Mouse (Mus musculus) midbrain, embryonic 14.5 days (tissue): ENCODE data around the gene Acap2. TPM values are rescaled to one million over a fixed set of nuclear protein-coding genes. Genes with fewer than 3 reads are reported as not detected.

Experiments used
- ATAC-seq: fragments of 200-750 bp; cut with Nextera tagmentation; 2 replicates; pipeline ENCODE4 v1.8.0; 2017; ENCODE audit warnings: moderate number of reproducible peaks, moderate library complexity; ENCODE audit not compliant: low FRiP score, low TSS enrichment
- DNase-seq: peaks from one replicate; pipeline ENCODE4 v3.0.0-alpha.2; 2015
- H3K27ac ChIP-seq: fragments of 300-500 bp; sonication (generic); replicated peaks from 2 replicates; pipeline ENCODE4 v1.5.1; 2014; ENCODE audit warnings: mild to moderate bottlenecking, low read depth, low read length, moderate library complexity
- H3K27me3 ChIP-seq: fragments of 300-500 bp; sonication (generic); 2 replicates; pipeline ENCODE4 v1.6.1; 2014; ENCODE audit warnings: low read length, control low read depth, mixed read lengths; ENCODE audit not compliant: control insufficient read depth, insufficient read depth
- H3K36me3 ChIP-seq: fragments of 300-500 bp; sonication (generic); 2 replicates; pipeline ENCODE4 v1.6.1; 2014; ENCODE audit warnings: low read length, control low read depth; ENCODE audit not compliant: control insufficient read depth, insufficient read depth
- H3K4me1 ChIP-seq: fragments of 300-500 bp; sonication (generic); 2 replicates; pipeline ENCODE4 v1.6.1; 2014; ENCODE audit warnings: mild to moderate bottlenecking, antibody characterized with exemption, low read length, control low read depth; ENCODE audit not compliant: control insufficient read depth, insufficient read depth
- H3K4me2 ChIP-seq: fragments of 300-500 bp; sonication (generic); 2 replicates; pipeline ENCODE4 v1.6.1; 2014; ENCODE audit warnings: mild to moderate bottlenecking, low read length, moderate library complexity
- H3K4me3 ChIP-seq: fragments of 300-500 bp; sonication (generic); replicated peaks from 2 replicates; pipeline ENCODE4 v1.5.1; 2014; ENCODE audit warnings: low read depth, low read length
- H3K9ac ChIP-seq: fragments of 300-500 bp; sonication (generic); replicated peaks from 2 replicates; pipeline ENCODE4 v1.6.1; 2014; ENCODE audit warnings: mild to moderate bottlenecking, low read length, moderate library complexity
- H3K9me3 ChIP-seq: fragments of 300-500 bp; sonication (generic); 2 replicates; pipeline ENCODE4 v1.6.1; 2016; ENCODE audit warnings: low read length, control low read depth, mixed read lengths; ENCODE audit not compliant: control insufficient read depth
- WGBS: fragments of 180-500 bp; shearing (Covaris S2); extraction: QIAGEN DNeasy Blood & Tissue Kit; methylation state at CpG from one replicate; pipeline ENCODE4 v1.1.7; 2014; 5-methylcytosine and 5-hydroxymethylcytosine counted together
- polyA plus RNA-seq: library from polyadenylated mRNA; unstranded; fragments of >200 nt; fragmentation: Nextera tagmentation; extraction: Ambion mirVana; gene quantifications from 2 replicates; pipeline ENCODE4 v1.2.1, GENCODE M21; 2014

Acap2 gene
- polyA plus RNA-seq, 1 experiment from 2014 or later = 18.6 TPM

DNA sequence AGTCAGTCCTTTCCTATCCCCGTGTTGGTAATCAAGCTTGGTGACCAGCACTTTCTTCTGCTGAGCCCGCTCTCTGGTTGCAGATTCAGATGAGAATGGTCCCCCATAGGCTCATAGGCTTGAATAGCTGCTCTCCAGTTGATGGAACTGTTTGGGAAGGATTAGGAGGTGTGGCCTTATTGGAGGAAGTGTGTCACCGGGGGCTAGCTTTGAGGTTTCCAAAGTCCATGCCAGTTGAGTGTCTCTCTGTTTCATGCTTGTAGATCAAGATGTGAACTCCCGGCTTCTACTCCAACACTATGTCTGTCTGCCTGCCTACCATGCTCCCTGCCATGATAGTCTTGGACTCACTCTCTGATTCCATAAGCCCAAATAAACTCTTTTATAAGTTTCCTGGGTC lies 14.2 kb upstream of the Acap2 start:
- Histone ChIP-seq H3K9ac (no peak overlapping the region), H3K4me3 (no peak overlapping the region), H3K4me2 (no peak overlapping the region), H3K27me3 (no peaks in the 10 kb centered on the region), H3K27ac (no peak overlapping the region), H3K9me3 (no peaks in the 10 kb centered on the region), H3K4me1 (no peaks in the 10 kb centered on the region), H3K36me3 (no peaks in the 10 kb centered on the region)
- no peak for DNase-seq
- ATAC-seq = no peak
- WGBS = 93% methylated on average over 4 of the region's 4 CpGs

DNA sequence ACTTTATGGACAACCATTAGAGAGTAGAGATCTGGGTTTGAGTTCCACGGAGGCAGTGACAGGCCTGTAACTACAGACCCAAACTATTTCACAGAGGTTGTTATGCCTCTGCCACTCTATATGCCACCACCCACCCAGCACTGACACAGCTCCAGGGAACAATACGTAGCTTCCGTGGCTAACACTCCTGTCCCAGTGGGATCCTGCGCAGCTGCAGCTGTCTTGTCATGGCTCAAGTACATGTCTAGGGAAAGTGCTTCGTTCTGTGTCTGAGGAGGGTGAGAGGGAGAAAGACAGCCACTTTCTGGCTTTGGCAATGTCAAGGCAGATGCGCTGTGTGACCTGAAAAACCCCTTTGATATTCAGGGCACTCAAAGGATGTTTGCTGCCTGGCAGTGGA lies 12.4 kb upstream of the Acap2 start:
- WGBS = 87% methylated on average over 6 of the region's 6 CpGs
- Histone ChIP-seq H3K36me3 (no peaks in the 10 kb centered on the region), H3K27ac (no peak overlapping the region), H3K9ac (no peak overlapping the region), H3K4me2 (no peak overlapping the region), H3K4me1 (no peaks in the 10 kb centered on the region), H3K27me3 (no peaks in the 10 kb centered on the region), H3K9me3 (no peaks in the 10 kb centered on the region), H3K4me3 (no peak overlapping the region)
- DNase-seq (no peak), ATAC-seq (no peak)

DNA sequence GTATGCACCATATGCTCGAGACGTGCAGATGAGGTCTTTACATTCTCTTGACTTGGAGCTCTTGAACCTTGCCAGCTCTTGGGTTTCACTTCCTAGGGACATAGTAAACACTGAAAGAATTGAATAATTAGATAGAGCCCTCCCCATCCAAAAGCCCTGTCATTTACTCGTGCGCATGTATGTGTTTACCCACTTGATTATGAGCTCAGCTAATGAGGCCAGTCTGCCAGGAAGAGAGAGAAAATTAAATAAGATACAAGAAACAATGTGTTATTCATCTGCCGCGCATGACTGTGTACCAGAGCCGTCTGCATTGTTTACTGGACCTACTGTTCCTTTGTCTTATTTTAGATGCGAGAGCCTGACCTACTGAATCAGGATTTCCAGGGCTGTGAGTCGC lies 10.5 kb upstream of the Acap2 start:
- ATAC-seq (no peak), DNase-seq (no peak)
- Histone ChIP-seq H3K36me3 (no peaks in the 10 kb centered on the region), H3K4me3 (no peak overlapping the region), H3K4me2 (no peak overlapping the region), H3K9ac (no peak overlapping the region), H3K9me3 (no peaks in the 10 kb centered on the region), H3K27me3 (no peaks in the 10 kb centered on the region), H3K4me1 (no peaks in the 10 kb centered on the region), H3K27ac (no peak overlapping the region)
- 75% methylated on average over 9 of the region's 9 CpGs for WGBS

DNA sequence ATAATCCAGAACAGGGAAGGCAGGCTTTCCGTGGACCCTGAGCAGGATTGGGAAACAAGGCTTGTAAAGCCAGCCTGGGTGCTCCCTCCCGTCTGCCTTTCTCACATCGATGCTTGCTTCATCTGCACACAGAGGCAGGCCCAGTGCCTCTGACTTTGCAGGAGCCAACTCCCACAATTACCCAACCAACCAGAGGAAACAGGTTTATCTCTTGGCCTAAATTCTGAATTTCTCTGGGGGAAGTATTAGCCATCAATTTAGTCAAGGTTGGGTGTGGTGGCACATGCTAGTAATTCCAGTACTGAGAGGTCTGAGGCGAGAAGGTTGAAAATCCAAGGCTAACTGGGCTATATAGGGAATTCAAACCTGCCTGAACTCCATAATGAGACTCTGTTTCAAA lies 9.4 kb upstream of the Acap2 start:
- Histone ChIP-seq H3K4me3 (no peak overlapping the region), H3K9me3 (no peaks in the 10 kb centered on the region), H3K9ac (no peak overlapping the region), H3K4me1 (no peaks in the 10 kb centered on the region), H3K36me3 (no peaks in the 10 kb centered on the region), H3K4me2 (no peak overlapping the region), H3K27me3 (no peaks in the 10 kb centered on the region), H3K27ac (no peak overlapping the region)
- DNase-seq (no peak), ATAC-seq (no peak)
- 74% methylated on average over 4 of the region's 4 CpGs for WGBS

DNA sequence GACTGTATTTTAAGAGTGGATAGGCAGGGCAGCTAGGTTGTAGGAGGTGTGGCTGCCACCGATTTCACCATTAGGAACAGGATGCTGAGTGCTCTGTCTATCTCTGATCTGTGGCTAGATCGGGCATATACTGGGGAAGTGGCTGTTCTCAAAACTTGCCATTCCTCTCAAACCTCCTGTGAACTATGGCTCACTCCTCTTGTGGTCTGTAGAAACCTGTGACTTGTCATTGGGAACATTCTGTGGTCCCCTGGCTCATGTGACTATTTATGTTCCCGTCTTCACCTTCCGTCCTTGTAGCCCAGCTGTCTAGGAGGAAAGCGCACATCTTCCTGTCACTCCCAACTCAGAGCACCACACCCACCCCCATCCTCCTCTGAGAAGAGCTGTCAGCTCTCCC lies 8.9 kb upstream of the Acap2 start:
- no peaks in the 10 kb centered on the region for H3K4me1 ChIP-seq
- H3K9me3 ChIP-seq = no peaks in the 10 kb centered on the region
- H3K9ac ChIP-seq = no peak overlapping the region
- H3K4me2 ChIP-seq = no peak overlapping the region
- 83% methylated on average over 5 of the region's 5 CpGs for WGBS
- no peak for ATAC-seq
- no peaks in the 10 kb centered on the region for H3K36me3 ChIP-seq
- H3K27ac ChIP-seq = no peak overlapping the region
- no peak overlapping the region for H3K4me3 ChIP-seq
- H3K27me3 ChIP-seq = no peaks in the 10 kb centered on the region
- no peak for DNase-seq

DNA sequence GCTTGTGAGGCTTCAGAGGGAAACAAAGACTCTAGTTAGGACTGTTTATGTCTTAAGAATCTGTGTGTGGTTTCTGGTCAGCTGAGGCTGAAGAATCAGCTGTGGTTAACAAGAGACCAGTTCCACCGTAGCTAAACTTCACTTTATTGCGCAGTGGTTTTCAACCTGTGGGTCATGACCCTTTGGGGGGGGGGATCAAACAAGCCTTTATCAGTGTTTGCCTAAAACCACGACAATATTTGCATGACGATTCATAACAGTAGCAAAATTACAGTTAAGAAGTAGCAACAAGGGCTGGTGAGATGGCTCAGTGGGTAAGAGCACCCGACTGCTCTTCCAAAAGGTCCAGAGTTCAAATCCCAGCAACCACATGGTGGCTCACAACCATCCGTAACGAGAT lies 4.7 kb upstream of the Acap2 start:
- Histone ChIP-seq H3K27me3 (no peaks in the 10 kb centered on the region), H3K36me3 (no peaks in the 10 kb centered on the region), H3K9me3 (no peaks in the 10 kb centered on the region), H3K4me1 (no peaks in the 10 kb centered on the region), H3K27ac (no peak overlapping the region), H3K4me2 (no peak overlapping the region), H3K4me3 (no peak overlapping the region), H3K9ac (no peak overlapping the region)
- no peak for ATAC-seq
- no peak for DNase-seq
- WGBS = 89% methylated on average over 5 of the region's 7 CpGs

DNA sequence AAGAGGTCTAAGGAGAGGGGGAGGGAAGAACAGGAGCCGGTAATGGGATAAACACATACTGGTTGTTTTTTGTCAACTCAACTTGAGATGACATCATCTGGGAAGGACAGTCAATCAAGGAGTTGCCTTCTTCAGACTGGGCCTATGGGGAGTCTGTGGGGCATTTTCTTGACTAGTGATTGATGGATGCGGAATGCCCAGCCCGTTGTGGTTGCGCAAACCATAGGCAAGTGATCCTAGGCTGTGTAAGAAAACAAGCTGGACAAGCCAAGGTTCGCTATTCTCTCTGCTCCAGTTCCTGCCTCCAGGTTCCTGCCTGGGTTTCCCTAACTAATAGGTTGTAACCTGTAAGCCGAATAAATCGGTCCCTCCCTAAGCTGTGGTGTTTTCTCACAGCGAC lies 4.1 kb upstream of the Acap2 start:
- Histone ChIP-seq H3K9ac (no peak overlapping the region), H3K27ac (no peak overlapping the region), H3K9me3 (no peaks in the 10 kb centered on the region), H3K36me3 (no peaks in the 10 kb centered on the region), H3K27me3 (no peaks in the 10 kb centered on the region), H3K4me3 (no peak overlapping the region), H3K4me1 (no peaks in the 10 kb centered on the region), H3K4me2 (no peak overlapping the region)
- DNase-seq (no peak), ATAC-seq (no peak)
- 92% methylated on average over 8 of the region's 8 CpGs for WGBS

DNA sequence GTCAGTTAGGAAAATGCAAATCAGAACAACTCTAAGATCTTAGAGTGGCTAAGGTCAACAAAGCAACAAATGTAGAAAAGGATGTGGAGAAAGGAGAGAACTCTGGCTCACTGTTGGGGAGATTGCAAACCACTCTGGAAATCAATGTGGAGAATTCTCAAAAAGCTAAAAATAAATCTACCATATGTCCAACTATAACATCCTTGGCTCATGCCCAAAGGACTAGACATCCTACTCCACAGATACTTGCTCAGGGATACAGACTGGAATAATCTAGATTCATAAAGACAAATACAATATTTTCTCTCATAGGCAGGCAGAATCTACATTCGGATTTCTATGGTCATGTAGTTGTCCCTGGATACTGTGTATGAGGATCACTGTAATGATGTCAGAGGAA lies 3.2 kb upstream of the Acap2 start:
- 76% methylated on average over 1 of the region's 1 CpGs for WGBS
- no peak for ATAC-seq
- no peaks in the 10 kb centered on the region for H3K36me3 ChIP-seq
- no peak overlapping the region for H3K4me2 ChIP-seq
- H3K27me3 ChIP-seq = no peaks in the 10 kb centered on the region
- no peaks in the 10 kb centered on the region for H3K9me3 ChIP-seq
- no peak overlapping the region for H3K27ac ChIP-seq
- DNase-seq = no peak
- H3K4me1 ChIP-seq = peaks cover 8% of the 10 kb centered on the region
- H3K9ac ChIP-seq = no peak overlapping the region
- H3K4me3 ChIP-seq = no peak overlapping the region

DNA sequence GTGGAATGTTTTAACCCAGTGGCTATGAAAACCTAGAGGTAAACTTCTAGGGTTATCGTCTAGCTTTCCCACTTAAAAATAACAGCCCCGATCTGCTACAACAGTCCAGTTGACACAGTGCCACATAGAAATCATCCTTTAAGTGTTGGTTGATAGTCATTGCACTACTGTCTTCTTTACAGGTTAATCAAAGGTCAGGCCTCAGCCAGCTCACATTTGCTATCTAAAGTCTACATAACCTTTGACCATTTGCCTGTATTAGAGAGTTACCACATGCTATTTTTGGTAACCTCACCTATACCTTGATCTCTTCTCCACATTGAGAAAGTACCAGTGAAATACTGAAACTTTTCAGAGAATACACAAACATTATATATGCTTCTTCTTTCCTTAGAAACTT lies 659 bp upstream of the Acap2 start:
- peak overlapping the region; percentile 93; the same call in 1 of the 2 replicates for H3K27ac ChIP-seq
- no peak overlapping the region for H3K9ac ChIP-seq
- DNase-seq (no peak), ATAC-seq (no peak)
- H3K4me3 ChIP-seq = peak overlapping the region; percentile 98; the same call in 1 of the 2 replicates
- no peaks in the 10 kb centered on the region for H3K9me3 ChIP-seq
- 89% methylated on average over 2 of the region's 2 CpGs for WGBS
- peaks cover 20% of the 10 kb centered on the region for H3K4me1 ChIP-seq
- H3K27me3 ChIP-seq = no peaks in the 10 kb centered on the region
- no peaks in the 10 kb centered on the region for H3K36me3 ChIP-seq
- H3K4me2 ChIP-seq = peak overlapping the region; percentile 75
